In the genomic region with DNA sequence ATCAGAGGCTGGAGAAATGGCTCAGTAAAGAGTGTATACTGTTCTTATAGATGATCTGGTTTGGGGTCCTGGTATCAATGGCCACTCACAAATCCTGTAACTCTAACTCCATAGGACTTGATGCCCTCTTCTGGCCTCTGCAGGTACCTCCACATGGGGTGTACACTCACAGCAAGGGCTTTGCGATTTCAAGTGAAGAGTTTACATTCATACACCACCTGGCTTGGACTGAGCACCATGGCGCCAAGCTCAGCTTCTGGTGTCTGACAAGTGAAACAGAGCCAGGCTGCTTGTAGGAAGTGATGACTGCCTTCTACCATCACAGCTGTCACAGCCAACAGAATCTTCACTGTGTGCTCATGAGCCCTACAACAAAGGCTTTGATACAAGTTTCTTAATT, we compare ENCODE assay signal across 14 mouse cellular contexts. TPM values are rescaled to one million over a fixed set of nuclear protein-coding genes. Genes with fewer than 3 reads are reported as not detected.
A peak's percentile ranks its signal among the peaks of the same experiment; 100 is the strongest.
DNase-seq lines count a peak whose midpoint lies in the region; ATAC-seq and TF ChIP-seq lines count a peak whose summit lies in the region.
"Had no signal": no experiment of that assay in that cellular context is flagged by ENCODE, and none has a peak within 500 bp of the region (broad histone marks: within the 10 kb centered on the region; RNA-seq: fewer than 3 reads in every experiment).

No protein-coding gene starts in this region.

- H3K79me2 ChIP-seq in MEL (ENCODE audit: control insufficient read depth, insufficient read depth, low read length, poor library complexity): no peaks in the 10 kb centered on the region

- no peak overlapping the region for H3K9ac ChIP-seq in lung, postnatal 0 days (replicated peaks; ENCODE audit: low read depth)
- no peak overlapping the region for H3K9ac ChIP-seq in MEL (ENCODE audit: control insufficient read depth, low read depth, low read length, poor library complexity, severe bottlenecking)
- H3K9ac ChIP-seq: midbrain, embryonic 12.5 days; neural tube, embryonic 12.5 days had no signal

- no peaks in the 10 kb centered on the region for H3K27me3 ChIP-seq in lung, postnatal 0 days (replicated peaks; ENCODE audit: insufficient read depth, low read length)
- H3K27me3 ChIP-seq in MEL (ENCODE audit: control insufficient read depth in 1 of 2, insufficient read depth in 2 of 2, low read length in 2 of 2): peaks cover 9 to 23% of the 10 kb centered on the region in 2 experiments
- H3K27me3 ChIP-seq: midbrain, embryonic 12.5 days; neural tube, embryonic 12.5 days had no signal

- 51% methylated on average over 2 of the region's 2 CpGs for WGBS in lung, postnatal 0 days

- no peaks in the 10 kb centered on the region for H3K36me3 ChIP-seq in lung, postnatal 0 days (ENCODE audit: insufficient read depth, low read length)
- H3K36me3 ChIP-seq in MEL (ENCODE audit: control insufficient read depth in 1 of 2, insufficient read depth in 2 of 2, low read length in 2 of 2): no peaks in the 10 kb centered on the region
- H3K36me3 ChIP-seq: midbrain, embryonic 12.5 days; neural tube, embryonic 12.5 days had no signal

- TF ChIP-seq POLR2A in MEL (IDR thresholded peaks at IDR 0.05; ENCODE audit: control insufficient read depth in 1 of 2, insufficient read depth in 1 of 2, low read depth in 1 of 2, low read length in 2 of 2, poor library complexity in 1 of 2): no peak

- peak; percentile 52 for DNase-seq in heart, adult 11 months
- DNase-seq in heart, adult 18-20 months: no peak
- DNase-seq in lung, postnatal 0 days (ENCODE audit: low spot score): no peak
- no peak for DNase-seq in lung, adult 18-20 months
- DNase-seq in MEL (ENCODE audit: low read depth, low spot score): peak; percentile 20
- peak; percentile 10 for DNase-seq in naive thymus-derived CD4-positive, alpha-beta T cell, adult 2 months (ENCODE audit: low read depth)
- DNase-seq in cerebellum, adult 11 months: no peak
- DNase-seq in embryo, embryonic 10.5 days (ENCODE audit: low spot score): no peak
- DNase-seq: kidney, adult 11 months; right cerebral cortex, adult 18-20 months had no signal

- no peak overlapping the region for H3K4me3 ChIP-seq in lung, postnatal 0 days (ENCODE audit: low read depth, low read length)
- H3K4me3 ChIP-seq in MEL (ENCODE audit: control insufficient read depth in 1 of 2, insufficient read depth in 1 of 2, low read depth in 2 of 2, low read length in 2 of 2): no peak overlapping the region
- H3K4me3 ChIP-seq: midbrain, embryonic 12.5 days; neural tube, embryonic 12.5 days had no signal

- no peaks in the 10 kb centered on the region for H3K9me3 ChIP-seq in lung, postnatal 0 days (ENCODE audit: low read length)
- H3K9me3 ChIP-seq in MEL (replicated peaks; ENCODE audit: insufficient read depth, low read length): no peaks in the 10 kb centered on the region
- H3K9me3 ChIP-seq: midbrain, embryonic 12.5 days; neural tube, embryonic 12.5 days had no signal

- ATAC-seq in lung, postnatal 0 days: no peak

- peak; percentile 10 for TF ChIP-seq RAD21 in MEL (IDR thresholded peaks at IDR 0.05; ENCODE audit: low read depth, low read length)

- no peak overlapping the region for H3K4me2 ChIP-seq in lung, postnatal 0 days (replicated peaks; ENCODE audit: low read depth, low read length)
- H3K4me2 ChIP-seq: midbrain, embryonic 12.5 days; neural tube, embryonic 12.5 days had no signal

- no peak for TF ChIP-seq EP300 in lung, postnatal 0 days (IDR thresholded peaks at IDR 0.05)
- no peak for TF ChIP-seq EP300 in MEL (IDR thresholded peaks at IDR 0.05; ENCODE audit: low read depth in 1 of 2, low read length in 2 of 2)

- no peaks in the 10 kb centered on the region for H3K4me1 ChIP-seq in lung, postnatal 0 days (ENCODE audit: insufficient read depth, low read depth, low read length)
- no peaks in the 10 kb centered on the region for H3K4me1 ChIP-seq in MEL (ENCODE audit: control insufficient read depth in 1 of 2, insufficient read depth in 2 of 2, low read length in 2 of 2)
- H3K4me1 ChIP-seq: midbrain, embryonic 12.5 days; neural tube, embryonic 12.5 days had no signal

- no peak overlapping the region for H3K27ac ChIP-seq in lung, postnatal 0 days (ENCODE audit: low read length)
- H3K27ac ChIP-seq in MEL (ENCODE audit: control insufficient read depth, low read depth, low read length): no peak overlapping the region
- H3K27ac ChIP-seq: midbrain, embryonic 12.5 days; neural tube, embryonic 12.5 days had no signal

- TF ChIP-seq CTCF in lung, postnatal 0 days (IDR thresholded peaks at IDR 0.05): peak; percentile 40
- peak in 2 of 3 experiments; percentile 17 to 25; a peak in 3 of 6 replicates for TF ChIP-seq CTCF in MEL (IDR thresholded peaks at IDR 0.05 in 2 of 3, conservative IDR thresholded peaks at IDR 0.05 in 1 of 3; ENCODE audit: control insufficient read depth in 1 of 3, insufficient read depth in 1 of 3, low read depth in 2 of 3, low read length in 3 of 3, poor library complexity in 1 of 3, severe bottlenecking in 1 of 3)

TF ChIP-seq in MEL, 35 proteins besides CTCF, POLR2A, EP300 and RAD21:
- TF ChIP-seq SMC3 (IDR thresholded peaks at IDR 0.05; ENCODE audit: low read depth, low read length) (peak; percentile 38), CHD2 (IDR thresholded peaks at IDR 0.05; ENCODE audit: low read length) (no peak)

RNA-seq across cellular contexts. Expression of gene Map1s, which starts 35.7 kb away (rescaled TPM):
- total RNA-seq in heart, adult 18-20 months (2021): 10 to 100 TPM; 18.9 to 19.8 TPM
- 22.7 and 25.5 TPM in 2 replicates for polyA plus RNA-seq in lung, postnatal 0 days (2015; fragmentation: Nextera tagmentation; extraction: Ambion mirVana)
- total RNA-seq in MEL (2012; rRNA removed): 41.0 and 53.3 TPM in 2 replicates
- 10 to 100 TPM in 1 of 2 experiments, not detected in 1; 51.0 TPM for polyA plus RNA-seq in MEL (2012; ENCODE audit: insufficient read depth in 1 of 2, insufficient read length in 2 of 2, low read depth in 1 of 2, low replicate concordance in 2 of 2, missing spikeins in 1 of 2)

RNA-seq across cellular contexts. Expression of gene Rpl18a, which starts 44.3 kb away (rescaled TPM):
- 1,000 to 10,000 TPM; 1,029 to 1,075 TPM for total RNA-seq in heart, adult 18-20 months (2021)
- 3,759 and 4,424 TPM in 2 replicates for polyA plus RNA-seq in lung, postnatal 0 days (2015; fragmentation: Nextera tagmentation; extraction: Ambion mirVana)
- total RNA-seq in MEL (2012; rRNA removed): 4,999 and 5,671 TPM in 2 replicates
- 1,000 to 10,000 TPM in 1 of 2 experiments, not detected in 1; 5,399 TPM for polyA plus RNA-seq in MEL (2012; ENCODE audit: insufficient read depth in 1 of 2, insufficient read length in 2 of 2, low read depth in 1 of 2, low replicate concordance in 2 of 2, missing spikeins in 1 of 2)

RNA-seq across cellular contexts. Expression of gene Slc5a5, which starts 48.9 kb away (rescaled TPM):
- total RNA-seq in heart, adult 18-20 months (2021): not detected
- 0.12 and 0.13 TPM in 2 replicates for polyA plus RNA-seq in lung, postnatal 0 days (2015; fragmentation: Nextera tagmentation; extraction: Ambion mirVana)
- total RNA-seq in MEL (2012; rRNA removed): 0.12 and 0.13 TPM in 2 replicates
- under 1 TPM in 1 of 2 experiments, not detected in 1; 0.36 TPM for polyA plus RNA-seq in MEL (2012; ENCODE audit: insufficient read depth in 1 of 2, insufficient read length in 2 of 2, low read depth in 1 of 2, low replicate concordance in 2 of 2, missing spikeins in 1 of 2)
- total RNA-seq: gastrocnemius, postnatal 4 days; heart, postnatal 25 days had no signal

Comparison
In these comparisons a context has a peak if more than half of its experiments do, and no peak if none do; other contexts are left out.
1. DNase-seq: peak in heart, adult 11 months (single experiment), MEL (single experiment) and naive thymus-derived CD4-positive, alpha-beta T cell, adult 2 months (single experiment); none in heart, adult 18-20 months (0 of 2), lung, postnatal 0 days (single experiment), lung, adult 18-20 months (0 of 2), cerebellum, adult 11 months (single experiment) and embryo, embryonic 10.5 days (single experiment).